Mouse (Mus musculus) c-Kit-positive CD71-positive TER-119-positive erythroid progenitor cells, embryonic 14.5 days (primary cell): ENCODE results near the gene Fsd1.

Experiments used
- DNase-seq: peaks from one replicate; pipeline ENCODE4 v3.0.0-alpha.2; 2013; ENCODE audit warnings: low spot score

Gene Fsd1

GRCm38 (mm10) chr17:55963171-55963570 lies 23.1 kb upstream of the Fsd1 start:
- DNase-seq = no peak

GRCm38 (mm10) chr17:55964496-55964895 lies 21.8 kb upstream of the Fsd1 start:
- no peak for DNase-seq

GRCm38 (mm10) chr17:55964996-55965395 lies 21.3 kb upstream of the Fsd1 start:
- no peak for DNase-seq

GRCm38 (mm10) chr17:55967186-55967585 lies 19.1 kb upstream of the Fsd1 start:
- DNase-seq = no peak

GRCm38 (mm10) chr17:55968210-55968609 lies 18.1 kb upstream of the Fsd1 start:
- DNase-seq = no peak

GRCm38 (mm10) chr17:55969560-55969959 lies 16.7 kb upstream of the Fsd1 start:
- no peak for DNase-seq

GRCm38 (mm10) chr17:55969966-55970891 lies 16.1 kb upstream of the Fsd1 start, which contains the start of gene Shd:
Shd (plus strand) TSS chr17:55970467.
- no peak for DNase-seq

GRCm38 (mm10) chr17:55971453-55971852 lies 14.9 kb upstream of the Fsd1 start:
- DNase-seq = no peak

- DNase-seq = peak; percentile 37
Measured at GRCm38 (mm10) chr17:55976255-55976862, 9.9 kb upstream of the Fsd1 start.

- no peak for DNase-seq
Measured at GRCm38 (mm10) chr17:55977301-55977700, 9.0 kb upstream of the Fsd1 start.

- no peak for DNase-seq
Measured at GRCm38 (mm10) chr17:55990278-55990898, 4.1 kb downstream of the Fsd1 start.

- no peak for DNase-seq
Measured at GRCm38 (mm10) chr17:55996007-55996406, 9.7 kb downstream of the Fsd1 start.

GRCm38 (mm10) chr17:55999794-56000499 lies 13.6 kb downstream of the Fsd1 start:
- DNase-seq = no peak

GRCm38 (mm10) chr17:56003000-56003399 lies 16.7 kb downstream of the Fsd1 start:
- DNase-seq = no peak

- peak; percentile 85 for DNase-seq
Measured at GRCm38 (mm10) chr17:56005415-56006061, 19.2 kb downstream of the Fsd1 start, which contains the start of the genes Stap2 and Mpnd. Stap2 (minus strand) TSS chr17:56005584. Mpnd (plus strand) TSS chr17:56005711.

- DNase-seq = no peak
Measured at GRCm38 (mm10) chr17:56006956-56007355, 20.6 kb downstream of the Fsd1 start.

- DNase-seq = no peak
Measured at GRCm38 (mm10) chr17:56007444-56008355, 21.4 kb downstream of the Fsd1 start.

GRCm38 (mm10) chr17:56008356-56009087 lies 22.2 kb downstream of the Fsd1 start:
- peak; percentile 92 for DNase-seq

- peak; percentile 86 for DNase-seq
Measured at GRCm38 (mm10) chr17:56009088-56009961, 23.0 kb downstream of the Fsd1 start.
